Mouse (Mus musculus) midbrain, embryonic 10.5 days (tissue): Measurements from ENCODE around the gene Isg20l2. TPM values are rescaled to one million over a fixed set of nuclear protein-coding genes. Genes with fewer than 3 reads are reported as not detected.

Experiments
- DNase-seq: peaks from one replicate; pipeline ENCODE4 v3.0.0-alpha.2; 2017; ENCODE audit warnings: low spot score
- H3K27ac ChIP-seq: fragments of 300-500 bp; sonication (generic); replicated peaks from 2 replicates; pipeline ENCODE4 v1.5.1; 2016; ENCODE audit warnings: mild to moderate bottlenecking
- H3K27me3 ChIP-seq: fragments of 300-500 bp; sonication (generic); 2 replicates; pipeline ENCODE4 v1.6.1; 2016; ENCODE audit warnings: low read depth, mild to moderate bottlenecking; ENCODE audit not compliant: poor library complexity, severe bottlenecking
- H3K36me3 ChIP-seq: fragments of 300-500 bp; sonication (generic); 2 replicates; pipeline ENCODE4 v1.6.1; 2016; ENCODE audit warnings: mild to moderate bottlenecking, moderate library complexity
- H3K4me1 ChIP-seq: fragments of 300-500 bp; sonication (generic); 2 replicates; pipeline ENCODE4 v1.6.1; 2016
- H3K4me3 ChIP-seq: fragments of 300-500 bp; sonication (generic); 2 replicates; pipeline ENCODE4 v1.5.1; 2016; ENCODE audit warnings: mild to moderate bottlenecking, moderate library complexity
- H3K9me3 ChIP-seq: fragments of 300-500 bp; sonication (generic); replicated peaks from 2 replicates; pipeline ENCODE4 v1.6.1; 2016; ENCODE audit warnings: mild to moderate bottlenecking
- WGBS: fragments of 180-500 bp; shearing (Covaris S2); methylation state at CpG from one replicate; pipeline ENCODE4 v1.1.7; 2016; 5-methylcytosine and 5-hydroxymethylcytosine counted together
- polyA plus RNA-seq: library from polyadenylated mRNA; unstranded; fragments of >200 nt; fragmentation: Nextera tagmentation; extraction: Ambion mirVana; gene quantifications from 2 replicates; pipeline ENCODE4 v1.2.1, GENCODE M21; 2016

The Isg20l2 gene
- polyA plus RNA-seq, 1 experiment from 2014 or later = 81.9 TPM

GRCm38 (mm10) chr3:87958056-87958455 is 27.9 kb downstream of the Isg20l2 start:
- H3K27ac ChIP-seq = peak overlapping the region; percentile 95
- no peaks in the 10 kb centered on the region for H3K9me3 ChIP-seq
- H3K4me1 ChIP-seq = peaks cover 64% of the 10 kb centered on the region
- H3K4me3 ChIP-seq = peak overlapping the region; percentile 18; the same call in 1 of the 2 replicates
- 0% methylated on average over 1 of the region's 1 CpGs for WGBS
- H3K27me3 ChIP-seq = peaks cover 3% of the 10 kb centered on the region; the same call in 1 of the 2 replicates
- H3K36me3 ChIP-seq = peaks cover 23% of the 10 kb centered on the region
- peak; percentile 54 for DNase-seq

- H3K36me3 ChIP-seq = peaks cover 19% of the 10 kb centered on the region
- peaks cover 63% of the 10 kb centered on the region for H3K4me1 ChIP-seq
- no peak for DNase-seq
- H3K27me3 ChIP-seq = no peaks in the 10 kb centered on the region
- no peaks in the 10 kb centered on the region for H3K9me3 ChIP-seq
- H3K27ac ChIP-seq = peak overlapping the region; percentile 95
- peak overlapping the region; percentile 18; the same call in 1 of the 2 replicates for H3K4me3 ChIP-seq
- WGBS = 35% methylated on average over 4 of the region's 4 CpGs
These were observed 28.4 kb downstream of the Isg20l2 start for GRCm38 (mm10) chr3:87958476-87958875.

GRCm38 (mm10) chr3:87958967-87959366 is 28.9 kb downstream of the Isg20l2 start:
- H3K4me3 ChIP-seq = peak overlapping the region; percentile 57; the same call in 1 of the 2 replicates
- no peaks in the 10 kb centered on the region for H3K9me3 ChIP-seq
- no peaks in the 10 kb centered on the region for H3K27me3 ChIP-seq
- 38% methylated on average over 1 of the region's 1 CpGs for WGBS
- H3K36me3 ChIP-seq = peaks cover 14% of the 10 kb centered on the region
- peak overlapping the region; percentile 95 for H3K27ac ChIP-seq
- DNase-seq = no peak
- H3K4me1 ChIP-seq = peaks cover 62% of the 10 kb centered on the region

GRCm38 (mm10) chr3:87959371-87959770 is 29.3 kb downstream of the Isg20l2 start:
- WGBS = 66% methylated on average over 7 of the region's 7 CpGs
- Histone ChIP-seq H3K27me3 (no peaks in the 10 kb centered on the region), H3K4me1 (peaks cover 62% of the 10 kb centered on the region), H3K36me3 (peaks cover 10% of the 10 kb centered on the region), H3K4me3 (peak overlapping the region; percentile 57; the same call in 1 of the 2 replicates), H3K27ac (peak overlapping the region; percentile 95), H3K9me3 (no peaks in the 10 kb centered on the region)
- DNase-seq = no peak

GRCm38 (mm10) chr3:87960191-87960585 is 30.1 kb downstream of the Isg20l2 start:
- under 1% methylated on average over 10 of the region's 10 CpGs for WGBS
- Histone ChIP-seq H3K4me3 (peak overlapping the region; percentile 57), H3K4me1 (peaks cover 62% of the 10 kb centered on the region), H3K36me3 (peaks cover 1% of the 10 kb centered on the region), H3K9me3 (no peaks in the 10 kb centered on the region), H3K27me3 (no peaks in the 10 kb centered on the region), H3K27ac (peak overlapping the region; percentile 95)
- DNase-seq = no peak

GRCm38 (mm10) chr3:87960586-87961191 is 30.6 kb downstream of the Isg20l2 start:
- Histone ChIP-seq H3K36me3 (no peaks in the 10 kb centered on the region), H3K4me1 (peaks cover 62% of the 10 kb centered on the region), H3K27ac (peak overlapping the region; percentile 95), H3K9me3 (no peaks in the 10 kb centered on the region), H3K4me3 (peak overlapping the region; percentile 57), H3K27me3 (no peaks in the 10 kb centered on the region)
- DNase-seq = peak; percentile 96
- WGBS = 1% methylated on average over 27 of the region's 27 CpGs

GRCm38 (mm10) chr3:87970184-87970938 is 40.2 kb downstream of the Isg20l2 start:
- Histone ChIP-seq H3K36me3 (peaks cover 24% of the 10 kb centered on the region), H3K4me3 (peak overlapping the region; percentile 97), H3K9me3 (no peaks in the 10 kb centered on the region), H3K27ac (peak overlapping the region; percentile 98), H3K4me1 (peaks cover 57% of the 10 kb centered on the region), H3K27me3 (peaks cover 8% of the 10 kb centered on the region; the same call in 1 of the 2 replicates)
- peak; percentile 79 for DNase-seq
- WGBS = under 1% methylated on average over 21 of the region's 21 CpGs

- DNase-seq = peak; percentile 95
- Histone ChIP-seq H3K27me3 (peaks cover 8% of the 10 kb centered on the region; the same call in 1 of the 2 replicates), H3K4me3 (peak within 1 kb of the TSS; percentile 97), H3K36me3 (peaks cover 31% of the 10 kb centered on the region), H3K4me1 (peaks cover 64% of the 10 kb centered on the region), H3K9me3 (no peaks in the 10 kb centered on the region), H3K27ac (peak within 1 kb of the TSS; percentile 98)
- under 1% methylated on average over 44 of the region's 44 CpGs for WGBS
These were observed 40.9 kb downstream of the Isg20l2 start, which contains the start of gene Nes for GRCm38 (mm10) chr3:87970939-87971488. Nes (plus strand) TSS chr3:87971078.

- Histone ChIP-seq H3K4me3 (peak overlapping the region; percentile 97), H3K36me3 (peaks cover 37% of the 10 kb centered on the region), H3K4me1 (peaks cover 65% of the 10 kb centered on the region), H3K9me3 (no peaks in the 10 kb centered on the region), H3K27me3 (peaks cover 8% of the 10 kb centered on the region; the same call in 1 of the 2 replicates), H3K27ac (peak overlapping the region; percentile 98)
- peak; percentile 54 for DNase-seq
- under 1% methylated on average over 56 of the region's 60 CpGs for WGBS
These were observed 41.5 kb downstream of the Isg20l2 start for GRCm38 (mm10) chr3:87971489-87972202.

- peak overlapping the region; percentile 98 for H3K27ac ChIP-seq
- peak overlapping the region; percentile 97 for H3K4me3 ChIP-seq
- no peaks in the 10 kb centered on the region for H3K9me3 ChIP-seq
- peaks cover 8% of the 10 kb centered on the region; the same call in 1 of the 2 replicates for H3K27me3 ChIP-seq
- DNase-seq = peak; percentile 62
- peaks cover 67% of the 10 kb centered on the region for H3K4me1 ChIP-seq
- 7% methylated on average over 8 of the region's 8 CpGs for WGBS
- peaks cover 43% of the 10 kb centered on the region for H3K36me3 ChIP-seq
These were observed 42.1 kb downstream of the Isg20l2 start for GRCm38 (mm10) chr3:87972203-87972664.

- Histone ChIP-seq H3K9me3 (no peaks in the 10 kb centered on the region), H3K27me3 (peaks cover 6% of the 10 kb centered on the region; the same call in 1 of the 2 replicates), H3K36me3 (peaks cover 49% of the 10 kb centered on the region), H3K4me3 (peak overlapping the region; percentile 97), H3K4me1 (peaks cover 73% of the 10 kb centered on the region), H3K27ac (peak overlapping the region; percentile 98)
- DNase-seq = peak; percentile 45
- 21% methylated on average over 5 of the region's 5 CpGs for WGBS
These were observed 42.7 kb downstream of the Isg20l2 start for GRCm38 (mm10) chr3:87972776-87973175.
